Mouse (Mus musculus): Measurements from ENCODE around the gene Top2a. TPM values are rescaled to one million over a fixed set of nuclear protein-coding genes. Genes with fewer than 3 reads are reported as not detected.

Gene Top2a
- polyA plus RNA-seq, 1 experiment from 2014 or later, result 199 TPM

DNA sequence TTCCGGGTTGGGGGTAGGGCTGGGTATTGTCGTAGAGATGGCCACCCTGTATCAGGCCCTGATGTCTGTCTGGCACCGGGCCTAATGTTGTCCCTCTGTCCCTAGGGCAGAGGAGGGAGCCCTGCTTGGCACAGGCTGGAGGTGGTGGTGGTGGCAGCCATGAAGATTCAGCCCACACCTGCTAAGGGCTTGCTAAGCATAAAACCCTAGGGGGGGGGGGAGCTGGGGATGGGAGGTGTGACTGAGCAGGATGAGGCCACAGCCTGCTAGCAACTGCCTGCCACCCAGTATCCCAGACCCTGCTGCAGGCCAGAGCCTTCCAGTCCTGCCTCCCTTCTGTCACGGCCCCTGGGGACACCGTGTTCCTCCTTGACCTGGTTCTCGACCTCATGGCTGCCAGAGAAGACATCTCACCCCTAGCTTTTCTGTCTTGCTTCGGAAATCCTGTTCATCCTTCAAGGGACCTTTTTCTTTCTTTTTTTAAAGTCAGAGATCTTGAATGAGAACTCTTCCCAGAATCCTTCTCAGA, 68.2 kb downstream of the Top2a start:
- peaks cover 61% of the 10 kb centered on the region for H3K4me1 ChIP-seq
- peak overlapping the region; percentile 37; the same call in 1 of the 2 replicates for H3K4me2 ChIP-seq (replicated peaks)

DNA sequence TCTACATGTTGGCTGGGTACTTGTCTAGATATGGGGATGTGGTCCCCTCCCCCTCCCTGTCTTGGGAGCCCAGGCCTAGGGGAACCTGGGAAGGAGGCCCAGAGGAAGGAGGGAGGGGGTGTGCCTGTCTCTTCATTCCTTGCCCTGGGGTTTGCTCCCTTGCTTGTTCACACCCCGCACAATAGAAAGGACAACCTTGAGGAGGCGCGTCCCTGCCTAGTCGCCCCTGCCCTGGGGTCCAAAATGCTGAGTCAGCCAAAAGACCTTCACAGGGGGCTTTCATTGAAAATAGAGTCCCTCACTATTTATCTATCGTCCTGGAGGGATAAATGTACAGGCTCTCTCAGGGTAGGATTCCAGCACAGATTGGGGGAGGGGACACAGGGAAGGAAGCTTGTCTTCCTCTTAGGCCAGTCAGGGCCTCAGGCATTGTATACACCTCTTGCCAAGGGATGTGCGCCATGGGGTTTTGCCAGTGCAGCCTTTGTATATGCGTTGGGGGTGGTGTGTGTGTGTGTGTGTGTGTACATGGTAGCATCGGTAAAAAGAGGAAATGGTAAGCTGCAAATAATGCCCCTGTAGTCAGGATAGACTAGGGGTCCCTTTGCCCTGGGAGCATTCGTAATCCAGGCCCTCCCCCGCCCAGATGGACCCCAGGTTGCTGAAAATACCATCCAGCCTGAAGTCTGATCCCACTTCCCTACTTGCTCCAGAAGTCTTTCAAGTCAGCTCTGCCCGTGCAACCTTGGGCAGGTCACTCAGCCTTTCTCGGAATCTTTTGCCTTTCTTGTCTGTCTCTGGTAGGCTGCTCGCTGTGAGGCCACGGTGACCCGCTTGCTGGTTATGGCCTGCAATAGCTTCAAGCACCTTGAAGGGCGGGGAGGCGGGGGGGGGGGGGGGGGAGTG, 68.9 kb downstream of the Top2a start:
- H3K4me2 ChIP-seq (replicated peaks), result peak overlapping the region; percentile 37
- H3K9ac ChIP-seq, result peak overlapping the region; percentile 46
- peak overlapping the region; percentile 67 for H3K27ac ChIP-seq
- H3K4me1 ChIP-seq, result peaks cover 56% of the 10 kb centered on the region
- WGBS, result 19% methylated on average over 17 of the region's 17 CpGs
- no peak overlapping the region for H3K4me3 ChIP-seq
- peak; percentile 49 for ATAC-seq (ENCODE audit: low FRiP score)
- H3K27me3 ChIP-seq, result no peaks in the 10 kb centered on the region
- peaks cover 4% of the 10 kb centered on the region; the same call in 1 of the 2 replicates for H3K36me3 ChIP-seq
- no peaks in the 10 kb centered on the region for H3K9me3 ChIP-seq (replicated peaks)

More for the DNA sequence above, 68.2 kb downstream of the Top2a start:
- Histone ChIP-seq H3K9me3 (replicated peaks) (no peaks in the 10 kb centered on the region), H3K27ac (peak overlapping the region; percentile 67), H3K27me3 (no peaks in the 10 kb centered on the region), H3K36me3 (no peaks in the 10 kb centered on the region), H3K4me3 (no peak overlapping the region), H3K9ac (peak overlapping the region; percentile 41; the same call in 1 of the 2 replicates)
- ATAC-seq (ENCODE audit: low FRiP score), result no peak
- 40% methylated on average over 7 of the region's 7 CpGs for WGBS

DNA sequence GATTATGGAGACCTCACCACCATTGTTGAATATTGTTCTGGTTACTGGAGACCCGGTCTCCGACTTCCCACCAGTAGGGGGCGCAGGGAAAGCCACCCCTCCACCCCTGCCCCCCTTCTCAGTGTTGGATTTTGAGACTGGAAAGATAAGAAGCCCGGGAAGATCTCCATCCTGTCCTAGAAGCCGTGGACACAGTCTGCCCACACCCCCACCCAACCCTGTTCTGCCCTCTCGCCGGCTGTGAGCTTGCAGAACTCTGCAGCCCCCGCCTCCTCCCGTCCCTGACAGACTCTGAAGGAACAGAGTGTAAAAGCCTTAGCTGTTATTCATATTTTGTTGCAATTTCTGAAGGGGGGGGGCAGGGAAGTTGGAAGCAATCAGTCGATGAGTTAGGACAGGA, 69.6 kb downstream of the Top2a start:
- H3K27ac ChIP-seq, result peak overlapping the region; percentile 67
- H3K9me3 ChIP-seq (replicated peaks), result no peaks in the 10 kb centered on the region
- peak; percentile 46; the same call in 1 of the 2 replicates for ATAC-seq (ENCODE audit: low FRiP score)
- WGBS, result 4% methylated on average over 10 of the region's 10 CpGs
- peaks cover 4% of the 10 kb centered on the region; the same call in 1 of the 2 replicates for H3K36me3 ChIP-seq
- H3K9ac ChIP-seq, result peak overlapping the region; percentile 46
- peak overlapping the region; percentile 37 for H3K4me2 ChIP-seq (replicated peaks)
- H3K27me3 ChIP-seq, result no peaks in the 10 kb centered on the region
- peaks cover 56% of the 10 kb centered on the region for H3K4me1 ChIP-seq
- no peak overlapping the region for H3K4me3 ChIP-seq

DNA sequence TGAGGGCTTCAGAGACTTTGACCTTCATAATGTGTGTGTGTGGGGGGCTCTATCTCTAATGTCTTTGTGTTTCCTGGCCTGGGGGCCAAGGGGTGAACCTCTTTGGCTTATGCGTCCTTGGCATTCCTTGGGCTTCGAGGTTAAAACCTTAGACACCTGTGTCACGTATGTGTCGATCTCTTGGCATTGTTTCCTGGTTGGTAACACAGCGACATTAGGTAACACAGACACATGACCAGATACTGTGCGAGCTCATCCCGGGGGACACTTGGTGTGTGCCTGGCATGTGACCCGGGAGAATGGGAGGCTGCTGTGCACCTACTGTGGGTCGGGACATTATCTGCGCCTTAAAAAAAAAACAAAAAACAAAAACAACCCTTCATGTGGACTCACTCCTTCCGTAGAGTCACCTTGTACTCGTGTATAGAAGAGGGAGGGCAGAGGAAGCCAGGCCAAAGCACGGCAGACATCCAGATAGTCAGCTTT, 70.1 kb downstream of the Top2a start:
- H3K4me2 ChIP-seq (replicated peaks), result peak overlapping the region; percentile 37; the same call in 1 of the 2 replicates
- peaks cover 54% of the 10 kb centered on the region for H3K4me1 ChIP-seq
- ATAC-seq (ENCODE audit: low FRiP score), result no peak
- WGBS, result 27% methylated on average over 13 of the region's 13 CpGs
- H3K4me3 ChIP-seq, result no peak overlapping the region
- H3K36me3 ChIP-seq, result peaks cover 4% of the 10 kb centered on the region; the same call in 1 of the 2 replicates
- no peak overlapping the region for H3K9ac ChIP-seq
- H3K27ac ChIP-seq, result peak overlapping the region; percentile 67
- no peaks in the 10 kb centered on the region for H3K9me3 ChIP-seq (replicated peaks)
- H3K27me3 ChIP-seq, result no peaks in the 10 kb centered on the region

DNA sequence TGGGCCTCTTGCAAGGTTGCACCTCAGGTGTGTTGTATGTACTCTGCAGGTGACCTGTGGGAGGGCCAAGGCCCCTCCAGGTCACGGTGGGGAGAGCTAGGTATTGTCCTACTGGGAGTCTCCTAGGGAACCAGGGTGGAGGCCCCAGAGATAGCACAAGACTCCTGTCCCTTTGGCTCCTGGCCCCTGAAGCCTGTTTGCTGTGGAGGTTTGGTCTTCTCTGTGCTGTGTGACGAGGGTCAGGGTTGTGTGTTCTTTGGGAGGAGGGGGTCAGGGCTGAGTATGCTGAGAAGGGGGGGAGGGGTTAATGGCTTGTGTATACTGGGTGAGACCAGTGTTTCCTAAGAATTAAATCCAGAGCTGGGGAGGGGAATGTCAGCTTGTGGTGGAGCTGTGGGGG, 70.6 kb downstream of the Top2a start:
- Histone ChIP-seq H3K36me3 (peaks cover 4% of the 10 kb centered on the region; the same call in 1 of the 2 replicates), H3K4me1 (peaks cover 54% of the 10 kb centered on the region), H3K27me3 (no peaks in the 10 kb centered on the region), H3K9ac (no peak overlapping the region), H3K4me3 (no peak overlapping the region), H3K9me3 (replicated peaks) (no peaks in the 10 kb centered on the region), H3K27ac (no peak overlapping the region), H3K4me2 (replicated peaks) (no peak overlapping the region)
- WGBS, result 19% methylated on average over 2 of the region's 2 CpGs
- no peak for ATAC-seq (ENCODE audit: low FRiP score)

DNA sequence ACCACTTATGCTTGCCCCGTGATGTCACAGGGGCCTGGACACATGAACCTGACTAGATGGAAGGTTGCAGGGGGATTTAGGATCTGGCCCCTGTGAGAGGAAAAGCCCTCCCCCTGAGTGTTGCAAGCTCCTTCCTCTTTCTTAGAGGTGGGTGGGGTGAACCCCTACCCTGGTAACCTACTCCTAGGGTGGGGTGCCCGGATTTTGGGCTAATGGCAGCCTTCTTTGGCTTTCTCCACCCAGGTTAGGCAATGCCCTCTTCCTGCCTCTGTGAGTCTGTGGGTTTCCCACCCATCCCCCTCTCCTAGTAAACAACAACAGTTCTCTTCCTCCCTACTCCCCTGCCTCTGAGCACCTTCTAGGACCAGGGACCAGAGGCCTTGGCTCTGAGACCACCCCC, 71.3 kb downstream of the Top2a start:
- Histone ChIP-seq H3K9ac (no peak overlapping the region), H3K4me3 (no peak overlapping the region), H3K36me3 (peaks cover 4% of the 10 kb centered on the region; the same call in 1 of the 2 replicates), H3K9me3 (replicated peaks) (no peaks in the 10 kb centered on the region), H3K4me1 (peaks cover 54% of the 10 kb centered on the region), H3K4me2 (replicated peaks) (no peak overlapping the region), H3K27ac (no peak overlapping the region), H3K27me3 (no peaks in the 10 kb centered on the region)
- ATAC-seq (ENCODE audit: low FRiP score), result no peak
- WGBS, result 56% methylated on average over 2 of the region's 2 CpGs

DNA sequence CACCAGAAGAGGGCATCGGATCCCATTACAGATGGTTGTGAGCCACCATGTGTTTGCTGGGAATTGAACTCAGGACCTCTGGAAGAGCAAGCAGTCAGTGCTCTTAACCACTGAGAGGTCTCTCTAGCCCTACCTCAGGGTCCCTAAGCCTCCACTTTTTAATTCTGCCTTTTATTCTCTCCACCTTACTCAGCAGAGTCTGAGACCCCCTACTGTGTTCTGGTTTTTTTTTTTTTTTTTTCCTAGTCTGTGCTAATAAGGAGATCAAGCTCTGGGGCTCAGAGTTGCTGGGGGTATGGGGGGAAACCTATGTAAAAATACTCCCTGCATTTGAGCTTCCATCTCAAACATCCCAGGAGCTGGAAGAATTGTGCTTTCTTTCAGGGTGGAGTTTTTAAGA, 71.9 kb downstream of the Top2a start:
- Histone ChIP-seq H3K27me3 (no peaks in the 10 kb centered on the region), H3K9ac (no peak overlapping the region), H3K4me3 (no peak overlapping the region), H3K36me3 (peaks cover 4% of the 10 kb centered on the region; the same call in 1 of the 2 replicates), H3K27ac (no peak overlapping the region), H3K4me1 (peaks cover 57% of the 10 kb centered on the region), H3K4me2 (replicated peaks) (no peak overlapping the region), H3K9me3 (replicated peaks) (no peaks in the 10 kb centered on the region)
- WGBS, result 76% methylated on average over 1 of the region's 1 CpGs
- ATAC-seq (ENCODE audit: low FRiP score), result no peak

DNA sequence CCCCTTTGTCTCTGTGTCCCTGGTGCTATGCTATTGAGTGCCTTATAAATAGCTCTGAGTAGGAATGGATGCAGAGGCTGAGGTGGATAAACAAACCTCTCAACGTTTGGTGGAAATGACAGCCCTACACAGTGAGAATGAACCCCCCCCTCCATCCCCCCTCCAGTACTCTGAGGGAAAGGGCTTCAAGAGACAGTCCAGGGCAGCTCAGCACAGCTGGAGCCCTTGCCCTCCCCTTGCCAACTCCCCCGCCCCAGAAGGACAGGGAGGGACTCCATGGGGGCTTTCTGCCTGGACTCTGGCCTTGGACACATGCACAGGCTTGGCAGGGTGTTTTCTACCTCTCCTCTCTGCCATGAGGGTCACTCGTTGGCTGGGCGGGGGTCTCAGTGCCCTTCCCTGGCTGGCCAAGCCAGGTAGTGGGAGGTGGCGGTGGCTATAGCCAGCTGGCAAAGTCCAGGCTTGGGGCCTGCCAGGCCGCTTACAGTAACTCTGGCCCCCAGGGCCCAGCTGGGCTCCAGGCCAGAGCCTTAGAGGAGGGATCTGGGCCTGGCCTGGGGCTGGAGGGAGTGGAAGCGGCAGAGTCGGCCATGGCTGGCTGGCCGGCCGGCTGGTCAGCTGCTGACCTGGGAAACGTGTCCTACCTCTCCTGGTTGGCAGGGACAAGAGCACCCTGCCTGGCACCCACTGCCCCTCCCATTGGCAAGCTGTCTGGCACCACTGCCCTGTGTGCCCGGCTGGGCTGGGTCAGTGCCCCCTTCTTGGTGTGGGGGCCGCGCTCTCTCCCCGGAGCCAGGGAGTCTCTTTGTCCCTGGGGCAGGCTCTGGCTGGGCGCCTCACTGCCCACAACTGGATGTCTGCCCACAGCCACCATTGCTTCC, 72.7 kb downstream of the Top2a start:
- H3K9me3 ChIP-seq (replicated peaks), result no peaks in the 10 kb centered on the region
- no peak overlapping the region for H3K4me2 ChIP-seq (replicated peaks)
- no peaks in the 10 kb centered on the region for H3K27me3 ChIP-seq
- H3K27ac ChIP-seq, result 0 out of 2 replicates have a peak overlapping the region, but pooled peaks have one; percentile 55
- H3K36me3 ChIP-seq, result peaks cover 4% of the 10 kb centered on the region; the same call in 1 of the 2 replicates
- H3K9ac ChIP-seq, result peak overlapping the region; percentile 3; the same call in 1 of the 2 replicates
- H3K4me3 ChIP-seq, result no peak overlapping the region
- no peak for ATAC-seq (ENCODE audit: low FRiP score)
- peaks cover 57% of the 10 kb centered on the region for H3K4me1 ChIP-seq
- WGBS, result 69% methylated on average over 16 of the region's 16 CpGs

DNA sequence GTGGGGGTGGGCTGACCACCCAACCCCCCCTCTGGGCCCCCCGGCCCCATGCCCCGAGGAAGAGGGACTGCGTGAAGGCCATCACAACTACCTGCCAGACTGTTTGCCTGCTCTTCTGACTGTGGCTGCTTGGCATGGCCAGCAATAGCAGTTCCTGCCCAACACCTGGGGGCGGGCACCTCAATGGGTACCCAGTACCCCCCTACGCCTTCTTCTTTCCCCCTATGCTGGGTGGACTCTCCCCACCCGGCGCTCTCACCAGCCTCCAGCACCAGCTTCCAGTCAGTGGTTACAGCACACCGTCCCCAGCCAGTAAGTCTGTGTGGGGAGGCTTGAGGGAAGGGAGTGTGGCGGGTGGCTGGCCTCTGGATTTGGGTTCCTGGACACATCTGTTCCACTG, 73.5 kb downstream of the Top2a start:
- Histone ChIP-seq H3K36me3 (peaks cover 4% of the 10 kb centered on the region; the same call in 1 of the 2 replicates), H3K4me2 (replicated peaks) (no peak overlapping the region), H3K4me3 (no peak overlapping the region), H3K27ac (0 out of 2 replicates have a peak overlapping the region, but pooled peaks have one; percentile 9), H3K4me1 (peaks cover 55% of the 10 kb centered on the region), H3K9me3 (replicated peaks) (no peaks in the 10 kb centered on the region), H3K9ac (no peak overlapping the region), H3K27me3 (no peaks in the 10 kb centered on the region)
- whole genome bisulfite sequencing, result 83% methylated on average over 9 of the region's 9 CpGs
- no peak for ATAC-seq (ENCODE audit: low FRiP score)

DNA sequence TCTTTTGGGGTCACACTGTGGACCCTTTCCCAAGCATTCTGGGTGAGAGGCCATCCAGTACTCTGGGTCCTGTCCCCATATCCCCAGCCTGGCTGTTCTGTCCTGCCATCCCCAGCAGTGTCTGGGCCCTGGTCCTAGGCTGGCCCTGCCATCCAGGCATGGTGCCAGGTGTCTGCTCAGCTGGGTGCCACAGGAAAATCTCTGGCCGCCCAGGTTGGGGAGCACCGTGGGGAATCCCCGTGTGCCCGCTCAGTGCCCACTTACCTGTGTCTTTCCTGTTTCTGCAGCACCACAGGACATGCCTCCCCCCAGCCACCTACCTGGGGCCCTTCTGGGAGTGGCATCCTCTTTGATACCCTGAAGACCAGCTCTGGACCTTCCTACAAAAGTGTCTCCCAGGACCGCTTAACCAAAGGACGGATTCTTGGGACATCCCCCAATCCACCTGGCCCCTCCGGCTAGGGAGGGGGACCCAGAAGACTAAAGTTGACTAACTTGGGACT, 74.0 kb downstream of the Top2a start:
- no peak for ATAC-seq (ENCODE audit: low FRiP score)
- Histone ChIP-seq H3K9me3 (replicated peaks) (no peaks in the 10 kb centered on the region), H3K4me3 (no peak overlapping the region), H3K36me3 (peaks cover 4% of the 10 kb centered on the region; the same call in 1 of the 2 replicates), H3K27ac (no peak overlapping the region), H3K27me3 (no peaks in the 10 kb centered on the region), H3K9ac (no peak overlapping the region), H3K4me2 (replicated peaks) (no peak overlapping the region), H3K4me1 (peaks cover 52% of the 10 kb centered on the region)
- WGBS, result 88% methylated on average over 7 of the region's 7 CpGs

DNA sequence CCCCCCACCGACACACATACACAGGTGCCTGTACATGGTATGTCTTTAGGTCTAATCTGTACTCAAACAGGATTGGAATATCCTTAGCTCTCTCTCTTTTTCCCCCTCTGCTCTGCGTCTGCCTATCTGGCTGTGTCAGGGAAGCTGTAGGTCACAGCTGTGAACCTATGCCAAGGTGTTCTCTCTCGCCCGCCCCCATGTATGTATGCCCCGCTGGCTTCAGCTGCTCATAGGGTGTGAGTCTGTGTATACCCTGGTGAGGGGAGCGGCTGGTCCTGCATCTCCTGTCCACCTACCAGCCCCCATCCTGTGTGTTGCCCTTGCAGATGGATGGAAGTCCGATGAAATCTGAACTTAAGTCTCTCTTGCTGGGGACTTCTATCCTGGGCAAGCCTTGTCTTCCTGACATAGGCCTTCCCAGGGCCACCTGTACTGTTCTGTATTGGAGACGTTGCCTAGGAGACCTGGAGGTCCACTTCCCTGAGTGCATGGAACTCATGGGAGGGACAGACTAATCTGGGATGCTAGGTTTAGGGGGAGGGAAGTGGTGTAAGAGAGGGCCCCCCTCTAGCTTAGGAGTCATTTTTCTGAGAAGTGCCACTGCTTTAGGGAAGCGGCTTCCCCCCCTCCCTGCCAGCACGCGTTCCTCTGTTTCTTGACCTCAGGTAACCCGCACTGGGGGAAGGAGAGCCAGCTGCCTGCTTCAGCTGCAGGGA, 74.6 kb downstream of the Top2a start:
- Histone ChIP-seq H3K4me1 (peaks cover 52% of the 10 kb centered on the region), H3K27me3 (no peaks in the 10 kb centered on the region), H3K9ac (no peak overlapping the region), H3K9me3 (replicated peaks) (no peaks in the 10 kb centered on the region), H3K36me3 (peaks cover 4% of the 10 kb centered on the region; the same call in 1 of the 2 replicates), H3K27ac (no peak overlapping the region), H3K4me2 (replicated peaks) (no peak overlapping the region), H3K4me3 (no peak overlapping the region)
- ATAC-seq (ENCODE audit: low FRiP score), result no peak
- WGBS, result 78% methylated on average over 10 of the region's 12 CpGs

Data from hindbrain, embryonic 12.5 days (tissue).